Mouse (Mus musculus) ovary, postnatal 36 days (tissue): ENCODE data around the gene Agap1.

Source experiments
- DNase-seq: peaks from one replicate; pipeline ENCODE4 v3.0.0; 2022; ENCODE audit warnings: low spot score, mixed read lengths

Gene Agap1

DNA sequence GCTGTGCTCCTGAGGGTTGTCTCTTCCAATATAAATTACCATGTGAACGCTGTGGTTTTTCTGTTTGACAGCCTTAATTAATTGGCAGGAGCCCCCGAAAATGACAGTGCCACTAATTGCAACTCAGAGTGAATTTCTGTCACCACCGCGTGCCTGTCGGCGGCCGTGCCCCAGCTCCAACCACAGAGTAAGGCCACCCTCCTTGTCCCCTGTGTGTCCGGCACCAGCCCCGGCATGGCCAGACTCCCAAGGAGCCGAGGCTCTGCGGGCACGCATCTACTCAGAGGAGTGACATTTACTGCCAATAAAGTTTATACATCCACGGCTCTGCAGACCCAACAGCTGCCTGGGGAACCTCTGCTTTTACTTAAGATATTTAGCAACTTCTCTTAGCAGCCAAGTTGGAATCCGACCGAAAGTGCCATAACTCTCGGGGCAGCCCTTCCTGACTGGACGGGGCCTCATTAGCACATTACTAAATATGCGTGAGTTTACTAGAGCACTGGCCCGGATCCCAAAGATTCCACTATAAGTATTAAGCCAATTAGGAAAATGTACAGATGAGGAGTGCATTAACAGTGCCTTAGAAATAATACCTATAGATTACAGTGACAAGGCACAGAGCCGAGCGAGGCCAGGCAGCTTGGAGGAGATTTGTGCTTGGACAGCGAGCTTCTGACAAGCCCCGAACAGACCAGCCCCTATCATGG, 394.7 kb downstream of the Agap1 start:
- DNase-seq = no peak

DNA sequence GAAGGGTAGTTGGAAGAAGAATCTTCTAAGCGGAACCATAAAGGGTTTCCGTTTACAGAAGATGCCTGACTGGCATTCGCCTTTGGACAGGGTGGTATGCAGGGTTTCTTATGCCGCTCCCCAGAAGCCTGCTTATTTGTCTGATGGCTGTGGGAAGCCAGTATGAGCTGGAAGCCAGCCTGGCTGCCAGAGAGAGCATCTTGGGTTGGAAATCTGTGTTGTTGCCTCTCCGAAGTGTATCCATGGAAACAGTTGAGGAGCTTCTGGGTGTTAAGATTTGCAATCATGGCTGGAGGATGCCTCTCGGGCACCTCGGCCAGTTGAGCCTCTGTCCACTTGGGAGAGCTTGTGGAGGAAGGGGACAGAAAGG, 395.2 kb downstream of the Agap1 start:
- DNase-seq = no peak

DNA sequence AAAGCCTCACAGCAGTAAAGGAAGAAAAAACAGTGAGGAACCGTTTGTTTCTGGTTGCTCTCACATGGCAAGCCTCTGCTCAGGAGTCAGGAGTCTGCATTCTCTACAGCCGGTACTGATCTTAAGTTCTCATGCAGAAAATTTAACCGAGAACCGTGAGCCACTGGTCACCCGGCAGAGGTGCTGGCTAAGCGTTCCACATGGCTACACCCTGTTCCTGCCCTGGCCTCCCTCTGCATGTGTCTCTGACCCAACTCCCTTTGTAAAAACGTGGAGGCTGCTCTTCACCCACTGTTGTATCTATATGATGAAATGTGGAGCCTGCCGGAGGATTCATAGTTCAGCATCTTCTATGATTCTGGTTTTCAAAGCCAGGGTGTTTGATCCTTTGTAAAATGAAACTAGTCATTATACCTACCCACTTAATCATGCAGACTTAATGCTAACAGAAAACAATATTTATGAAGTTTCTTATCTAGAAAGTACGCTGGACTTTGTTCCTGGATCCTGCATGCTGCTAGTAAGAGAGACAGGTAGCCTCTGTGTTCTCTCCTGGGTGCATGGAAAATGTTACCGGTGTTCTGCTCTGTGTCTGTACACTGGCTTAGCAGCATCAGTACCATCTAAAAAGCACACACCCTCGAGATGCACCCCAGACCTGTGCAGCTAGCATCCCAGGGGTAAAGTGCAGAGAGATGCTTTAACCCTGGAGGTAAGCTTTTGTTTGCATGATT, 396.2 kb downstream of the Agap1 start:
- no peak for DNase-seq

DNA sequence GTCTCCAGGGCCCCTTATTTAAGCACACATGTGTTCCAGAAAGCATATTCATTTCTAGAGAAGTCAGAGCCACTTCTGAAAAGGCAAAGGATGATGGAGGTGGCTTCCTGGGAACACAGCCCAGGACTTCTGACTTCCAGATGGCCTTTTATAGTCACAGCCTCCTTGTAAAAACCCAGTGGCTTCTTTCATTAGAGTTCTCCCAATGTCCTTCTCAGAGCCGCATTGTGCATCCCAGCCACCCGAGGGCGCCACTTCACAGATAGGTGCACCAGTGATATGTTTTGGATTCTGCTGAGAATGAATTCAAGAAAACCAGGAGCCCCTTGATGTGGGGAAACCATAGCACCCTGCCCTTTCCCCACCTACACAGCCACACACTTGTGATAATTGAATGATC, 404.6 kb downstream of the Agap1 start:
- peak; percentile 40 for DNase-seq

DNA sequence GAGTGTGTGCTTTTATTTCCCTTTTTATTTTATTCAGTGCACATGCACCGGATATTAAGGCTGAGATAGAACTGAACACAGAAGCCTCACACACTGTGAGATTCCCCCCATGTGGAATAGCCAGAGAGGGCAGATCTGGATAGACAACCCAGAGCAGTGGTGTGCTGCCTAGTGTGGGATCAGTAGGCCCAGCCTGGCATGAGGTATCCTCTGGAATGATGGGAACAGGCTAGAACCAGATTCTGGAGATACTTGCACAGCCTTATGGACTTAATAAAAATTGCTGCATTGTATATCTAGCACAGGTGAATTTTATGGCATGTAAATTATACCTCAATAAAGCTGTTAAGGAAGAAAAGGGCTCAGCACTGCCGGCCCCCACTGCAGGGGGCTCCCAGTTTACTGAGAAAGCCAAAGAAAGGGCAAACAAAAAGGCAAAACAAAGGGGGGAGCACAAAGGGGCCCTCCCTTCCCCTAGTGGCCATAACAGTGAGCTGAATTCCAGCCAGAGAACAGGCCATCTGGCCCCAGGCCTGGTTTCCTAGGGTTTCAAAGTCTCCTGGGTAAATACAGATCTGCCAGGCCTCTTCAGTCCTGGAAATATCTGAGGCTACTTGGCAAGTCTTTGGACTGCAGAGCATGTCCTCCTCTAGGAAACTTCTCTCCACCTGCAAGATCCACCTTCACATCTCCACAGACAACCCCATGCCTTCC, 405.6 kb downstream of the Agap1 start:
- DNase-seq = peak; percentile 36

DNA sequence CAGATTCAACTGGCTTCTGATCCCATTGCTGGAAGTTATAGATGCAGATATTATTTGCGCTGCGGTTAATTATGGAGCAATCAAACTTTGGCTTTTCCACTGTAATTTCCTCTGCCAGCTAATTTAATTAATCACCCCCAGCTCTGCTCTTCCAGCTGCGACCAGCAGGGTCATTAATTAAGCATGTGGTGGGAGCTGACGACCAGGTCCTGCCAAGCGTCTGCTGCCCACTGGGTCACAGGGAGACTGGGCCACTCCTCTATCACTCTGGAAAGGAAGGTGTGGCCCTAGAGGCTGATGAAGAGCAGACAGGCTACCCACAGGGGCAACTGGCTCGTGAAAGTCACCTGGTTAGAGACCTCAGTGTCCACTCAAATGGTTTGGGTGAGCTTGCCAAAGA, 411.2 kb downstream of the Agap1 start:
- DNase-seq = no peak

DNA sequence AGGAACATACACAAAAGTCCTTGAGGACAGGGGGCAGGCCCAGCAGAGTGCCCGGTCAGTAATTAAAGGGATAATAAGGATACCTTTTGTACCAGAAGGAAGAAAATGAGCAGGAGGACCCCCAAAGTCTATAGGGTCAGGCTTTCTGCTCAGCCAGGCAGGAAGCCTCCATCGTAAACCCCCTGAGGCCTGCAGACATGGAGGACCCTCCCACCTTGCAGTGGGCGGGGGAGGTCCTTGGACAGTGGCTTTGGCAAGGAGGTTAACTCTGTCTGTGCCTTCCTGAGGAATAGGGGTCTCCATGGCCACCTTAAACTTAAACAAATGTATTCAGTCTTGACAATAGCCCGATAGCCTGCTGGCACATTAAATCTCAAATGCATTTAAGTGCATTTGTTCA, 413.2 kb downstream of the Agap1 start:
- DNase-seq = no peak

DNA sequence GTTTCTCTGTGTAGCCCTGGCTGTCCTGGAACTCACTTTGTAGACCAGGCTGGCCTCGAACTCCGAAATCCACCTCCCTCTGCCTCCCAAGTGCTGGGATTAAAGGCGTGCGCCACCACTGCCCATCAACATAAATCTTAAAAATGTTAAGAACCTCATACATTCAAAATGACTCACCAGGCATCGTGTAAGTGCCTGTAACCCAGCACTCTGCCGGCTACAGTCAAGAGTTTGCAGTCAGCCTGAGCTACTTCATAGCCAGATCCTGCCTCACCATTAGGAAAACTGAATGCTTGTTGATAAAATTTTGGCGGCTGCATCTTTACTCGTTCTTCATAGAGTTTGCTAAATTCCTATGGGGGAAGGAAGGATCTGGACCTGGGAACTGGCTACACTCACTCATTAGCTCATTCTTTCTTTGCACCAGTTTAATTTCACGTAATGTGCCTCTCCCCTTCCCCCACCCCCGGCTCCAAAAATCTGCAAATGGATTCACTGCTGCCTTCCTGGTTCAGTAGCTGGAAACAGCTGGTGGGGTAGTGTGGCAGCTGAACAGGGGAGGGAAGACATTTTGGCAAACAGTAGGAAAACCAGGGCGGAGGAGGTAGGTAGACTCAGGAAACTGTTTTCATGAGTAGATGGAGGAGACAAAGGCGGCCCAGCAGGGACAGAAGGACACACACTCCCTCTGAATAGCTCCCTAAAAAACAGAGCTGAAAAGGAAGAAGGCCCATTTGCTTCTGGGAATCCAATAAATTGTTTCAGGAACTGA, 415.7 kb downstream of the Agap1 start:
- no peak for DNase-seq

DNA sequence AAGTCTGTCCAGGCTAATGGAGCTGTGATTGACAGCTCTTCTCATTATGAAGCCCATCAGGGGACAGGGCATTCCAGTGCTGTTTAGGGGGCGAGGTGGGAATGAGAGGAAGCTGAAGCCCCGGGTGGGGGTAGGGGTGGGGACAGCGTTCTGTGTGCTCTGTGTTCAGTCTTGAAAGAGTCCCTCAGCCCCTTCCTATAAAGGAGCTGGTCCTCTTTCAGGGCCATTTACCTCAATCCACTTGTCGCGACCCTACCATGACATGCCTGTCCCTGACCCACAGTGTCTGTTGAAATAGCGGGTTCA, 416.3 kb downstream of the Agap1 start:
- no peak for DNase-seq

DNA sequence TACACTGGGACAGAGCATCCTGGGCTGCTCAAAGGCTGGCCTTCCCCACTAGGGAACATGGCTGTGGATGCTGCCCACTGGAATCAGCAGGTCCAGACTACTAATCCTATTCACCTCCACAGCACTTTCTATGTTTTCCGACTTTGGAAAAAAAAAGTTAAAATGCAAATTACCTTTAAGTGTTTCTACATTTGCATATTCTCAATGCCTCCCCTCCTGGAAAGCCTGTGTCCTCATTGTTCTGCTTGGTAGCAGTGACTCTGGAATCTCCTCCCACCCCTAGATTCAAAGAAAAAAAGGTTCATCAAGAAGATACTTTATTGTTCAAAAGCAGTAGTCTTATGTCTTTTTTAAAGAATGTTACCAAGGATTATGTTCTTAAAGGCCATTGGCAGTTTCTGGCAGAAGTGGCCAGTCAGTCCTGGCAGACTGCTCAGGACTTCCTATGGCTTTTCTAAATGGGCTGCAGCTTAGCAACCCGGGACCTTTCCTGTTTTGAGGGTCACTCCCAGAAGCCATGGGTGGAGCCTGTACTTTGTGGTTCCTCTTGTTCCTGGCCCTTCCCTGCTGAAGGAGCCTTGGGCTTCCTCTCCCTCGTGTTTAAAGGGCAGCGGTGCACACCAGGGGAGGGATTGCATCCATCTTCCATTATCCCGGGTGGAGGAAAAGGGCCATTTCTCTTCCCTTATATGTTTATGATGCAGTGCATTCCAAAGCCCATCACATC, 421.9 kb downstream of the Agap1 start:
- no peak for DNase-seq

DNA sequence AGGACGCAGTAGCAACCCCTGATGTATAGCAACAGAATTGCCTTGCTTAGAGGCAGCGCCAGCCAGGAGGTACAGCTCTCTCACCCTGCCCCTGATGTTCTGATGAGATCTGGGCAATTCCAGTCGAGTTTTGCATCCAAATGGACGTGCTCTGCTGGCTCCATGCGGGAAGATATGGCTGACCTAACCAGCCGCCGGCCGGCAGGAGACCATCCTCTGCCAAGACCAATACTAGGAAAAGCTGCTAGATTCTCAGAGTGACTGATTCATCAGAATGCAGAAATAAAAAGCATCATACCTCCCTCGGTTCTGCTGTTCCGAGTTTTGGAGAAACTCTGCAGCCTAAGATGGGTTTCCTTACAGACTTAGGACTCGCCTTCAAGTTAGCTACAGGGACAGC, 423.9 kb downstream of the Agap1 start:
- DNase-seq = no peak

DNA sequence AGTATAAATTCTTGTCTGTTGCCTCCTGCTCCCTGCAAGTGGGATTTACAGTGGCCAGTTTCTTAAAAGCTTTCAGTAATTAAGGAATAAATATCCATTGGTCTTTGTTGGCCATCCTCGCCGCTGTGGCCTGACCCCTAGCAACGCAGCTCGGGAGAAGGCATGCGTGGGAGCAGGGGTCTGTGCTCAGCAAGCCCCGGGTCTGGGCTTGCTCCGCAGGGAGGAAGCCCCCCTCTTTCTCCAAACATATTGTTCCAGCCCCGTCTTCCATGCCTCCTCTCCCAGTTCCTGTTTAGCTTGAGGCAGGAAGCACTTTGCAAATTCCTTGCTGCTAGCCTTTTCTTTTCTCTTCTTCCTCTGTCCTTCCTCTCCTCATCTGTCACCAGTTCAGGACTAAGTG, 425.6 kb downstream of the Agap1 start:
- no peak for DNase-seq

DNA sequence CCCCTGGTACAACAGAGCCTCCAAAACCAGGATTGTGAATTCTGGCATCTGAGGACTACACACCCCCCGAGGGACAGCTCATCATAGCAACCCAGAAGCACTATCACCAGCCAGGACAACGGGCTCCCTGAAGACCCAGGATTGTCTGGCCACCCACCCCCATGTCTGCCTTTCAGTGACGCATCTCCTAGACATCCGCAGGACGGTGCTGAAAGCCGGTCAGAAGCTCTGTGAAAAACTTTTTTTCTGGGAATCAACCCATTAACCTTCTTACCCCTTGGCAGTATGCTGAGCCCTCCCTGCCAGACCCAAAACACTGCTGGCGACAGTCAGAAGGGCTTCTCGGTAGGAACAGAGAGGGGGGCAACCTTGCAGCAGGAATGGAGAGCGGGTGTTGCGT, 426.2 kb downstream of the Agap1 start:
- no peak for DNase-seq

DNA sequence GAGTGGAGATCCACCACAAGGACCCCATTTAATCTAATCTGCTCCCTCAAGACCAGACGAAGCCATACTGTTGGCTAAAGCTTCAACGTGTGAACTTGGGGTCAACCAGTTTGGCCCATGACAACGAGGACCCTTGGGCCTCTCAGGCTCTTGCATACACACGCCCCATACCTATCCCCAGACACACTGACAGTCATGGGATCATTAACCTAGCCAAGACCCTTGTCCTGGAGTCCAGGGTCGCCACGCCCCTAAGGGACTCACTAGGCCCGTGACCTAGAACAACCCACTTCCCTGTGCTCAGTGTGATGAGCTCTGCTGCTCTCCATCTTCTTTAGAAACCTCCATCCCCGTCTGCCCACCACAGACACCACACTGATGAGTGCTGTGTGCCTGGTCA, 429.7 kb downstream of the Agap1 start:
- no peak for DNase-seq

DNA sequence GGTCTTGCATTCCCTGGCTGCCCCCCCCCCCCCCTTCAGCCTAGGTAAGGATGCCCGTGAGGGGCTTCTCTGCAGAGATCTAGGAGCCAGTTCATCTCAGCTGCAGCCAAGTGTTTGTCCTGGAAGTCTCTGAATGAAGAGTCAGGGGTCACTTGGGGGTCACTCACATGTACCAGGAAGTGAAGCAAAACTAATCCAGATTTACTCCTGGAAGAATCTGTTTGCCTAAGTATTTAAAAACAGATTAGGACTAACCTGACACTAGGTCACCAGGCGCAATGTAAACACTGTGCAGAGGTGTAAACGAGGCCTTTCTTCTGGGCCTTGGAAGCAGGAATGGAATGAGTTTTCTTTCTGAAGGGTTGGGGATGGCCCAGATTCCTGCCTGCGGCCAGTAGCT, 431.1 kb downstream of the Agap1 start:
- DNase-seq = no peak

DNA sequence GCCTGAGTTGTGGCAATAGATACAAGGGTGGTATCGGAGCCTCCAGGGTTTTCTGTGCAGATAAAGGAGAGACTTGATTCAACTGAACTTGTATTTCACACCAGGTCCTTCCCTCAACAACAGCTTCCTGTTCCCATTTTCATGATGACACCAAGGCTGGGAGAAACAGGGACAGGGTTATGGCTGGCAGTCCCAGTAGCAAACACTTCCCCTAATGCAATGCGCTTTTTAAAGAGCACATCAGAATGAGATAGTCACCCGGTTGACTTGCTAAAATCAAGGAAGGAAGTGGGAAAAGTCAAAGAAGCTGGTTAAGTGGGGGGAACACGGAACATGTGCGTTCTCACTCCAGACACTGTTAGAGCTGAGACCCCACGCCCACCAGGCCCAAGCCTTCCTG, 436.8 kb downstream of the Agap1 start:
- DNase-seq = no peak

DNA sequence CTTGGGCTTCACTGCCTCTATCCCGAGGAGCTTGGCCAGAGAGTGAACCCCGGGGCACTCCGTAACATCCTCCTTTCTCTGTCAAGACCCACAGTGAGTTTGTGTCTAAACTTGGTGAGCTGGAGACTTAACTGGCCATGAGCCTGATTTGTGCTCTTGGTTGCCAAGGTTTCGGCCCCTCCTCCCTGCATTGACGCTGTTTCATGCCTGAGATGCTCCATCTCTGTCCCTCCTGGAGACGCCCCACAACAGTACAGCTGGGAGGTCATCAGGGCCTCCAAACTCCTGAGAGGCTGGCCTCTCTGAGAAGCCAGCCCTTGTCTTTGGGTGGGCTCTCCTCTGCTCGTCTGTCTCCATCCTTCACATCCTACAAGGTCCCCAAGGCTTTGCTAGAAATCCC, 437.7 kb downstream of the Agap1 start:
- no peak for DNase-seq

DNA sequence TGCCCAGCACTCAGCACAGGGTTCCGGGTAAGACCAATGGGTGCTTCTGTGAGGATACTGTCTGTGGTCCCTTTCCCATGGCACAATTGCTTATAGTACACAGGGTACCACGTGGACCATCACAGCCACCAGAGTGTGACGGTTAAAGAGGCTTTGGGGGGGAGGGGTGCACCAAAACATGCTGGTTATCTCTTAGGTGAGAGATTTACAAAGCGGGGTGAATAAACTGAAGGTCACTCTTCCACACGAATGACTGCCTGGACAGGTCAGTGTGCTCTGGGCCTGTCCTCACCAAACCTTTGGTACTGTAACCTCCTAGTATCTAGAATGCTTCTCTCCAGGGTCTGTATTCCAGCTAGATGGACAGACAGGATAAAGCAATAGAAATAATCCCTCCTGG, 441.2 kb downstream of the Agap1 start:
- DNase-seq = no peak

DNA sequence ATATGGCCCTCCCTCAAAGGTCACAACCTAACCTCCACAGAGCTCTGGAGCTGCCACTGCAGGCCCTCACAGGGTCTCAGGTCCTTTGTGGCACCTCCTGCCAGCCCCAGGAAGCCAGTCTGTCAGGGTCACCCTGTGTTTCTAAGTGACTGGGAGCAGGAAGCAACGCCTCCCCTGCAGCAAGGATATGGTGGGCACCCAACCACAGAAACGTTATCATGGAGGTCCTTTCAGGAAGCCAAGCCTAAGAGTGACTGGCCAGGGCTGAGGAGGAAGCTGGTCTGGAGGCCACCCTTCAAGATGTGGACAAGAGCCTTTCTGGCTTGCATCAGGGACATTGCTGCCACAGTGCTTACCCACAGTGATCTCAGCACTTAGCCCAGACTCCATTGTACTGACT, 444.4 kb downstream of the Agap1 start:
- DNase-seq = no peak

DNA sequence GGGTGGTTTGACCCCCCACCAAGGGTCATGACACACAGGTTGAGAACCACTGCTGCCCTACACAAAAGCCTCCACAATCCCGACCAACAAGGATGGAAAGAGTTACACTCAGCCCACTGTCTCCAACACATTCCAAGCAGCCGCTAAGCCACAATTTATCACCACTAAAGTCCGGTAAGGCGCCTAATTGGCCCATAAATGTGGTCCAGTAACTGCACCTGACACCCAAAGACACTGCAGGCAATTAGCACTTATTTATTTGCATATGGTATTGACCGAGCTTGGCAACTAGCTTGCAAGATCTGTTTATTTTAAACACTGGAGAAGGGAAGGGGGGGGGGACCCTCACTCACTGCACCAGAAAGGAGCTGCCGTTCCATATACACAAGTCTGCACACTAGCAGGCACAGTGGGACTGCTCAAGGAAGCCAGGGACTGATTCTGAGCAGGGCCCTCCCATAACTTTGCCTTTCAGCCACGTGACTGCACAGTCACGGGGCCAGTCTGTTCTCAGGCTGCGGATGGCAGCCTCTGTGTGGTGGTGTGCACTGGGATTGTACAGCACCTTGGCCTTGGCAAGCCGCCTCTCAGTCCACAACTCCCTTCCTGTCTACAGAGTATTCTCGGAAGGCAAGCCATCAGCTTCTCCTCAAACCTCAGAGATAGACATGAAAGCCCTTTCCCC, 445.3 kb downstream of the Agap1 start:
- no peak for DNase-seq

DNA sequence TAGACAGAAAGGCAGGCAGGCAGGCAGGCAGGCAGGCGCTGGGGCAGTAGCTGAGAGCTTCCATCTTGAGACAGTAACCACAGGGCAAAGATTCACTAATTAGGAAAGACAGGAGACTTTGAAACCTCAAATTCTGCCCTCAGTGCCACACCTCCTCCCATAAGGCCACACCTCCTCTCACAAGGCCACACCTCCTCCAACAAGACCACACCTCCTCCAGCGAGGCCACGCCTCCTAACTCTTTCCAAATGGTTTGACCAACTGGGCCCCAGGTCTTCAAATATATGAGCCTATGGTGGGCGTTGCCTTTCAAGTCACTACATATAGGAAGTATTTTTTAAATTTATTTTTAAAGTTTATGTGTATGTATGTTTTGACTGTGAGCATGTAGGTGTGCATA, 446.8 kb downstream of the Agap1 start:
- DNase-seq = no peak

DNA sequence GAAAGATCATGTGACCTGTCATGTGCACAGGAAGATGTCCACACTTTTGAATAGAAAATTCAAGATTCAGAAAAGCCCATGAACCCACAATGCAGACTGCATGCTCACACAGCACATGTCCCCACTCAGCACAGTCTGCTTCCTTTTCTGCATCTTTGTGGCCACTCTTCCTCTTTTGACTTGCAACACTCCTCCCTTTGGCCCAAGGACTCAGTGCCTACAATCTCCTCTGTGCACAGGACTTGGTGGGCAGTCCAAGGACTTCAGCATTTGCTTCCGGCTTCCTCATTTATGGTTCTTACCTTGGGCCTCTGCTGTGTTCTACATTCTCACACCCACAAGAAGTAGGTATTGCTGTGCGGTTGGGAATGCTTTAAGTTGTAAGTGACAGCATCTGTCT, 447.6 kb downstream of the Agap1 start:
- DNase-seq = no peak
